Mouse (Mus musculus): Measurements from ENCODE around the gene Eda.

The Eda gene

DNA sequence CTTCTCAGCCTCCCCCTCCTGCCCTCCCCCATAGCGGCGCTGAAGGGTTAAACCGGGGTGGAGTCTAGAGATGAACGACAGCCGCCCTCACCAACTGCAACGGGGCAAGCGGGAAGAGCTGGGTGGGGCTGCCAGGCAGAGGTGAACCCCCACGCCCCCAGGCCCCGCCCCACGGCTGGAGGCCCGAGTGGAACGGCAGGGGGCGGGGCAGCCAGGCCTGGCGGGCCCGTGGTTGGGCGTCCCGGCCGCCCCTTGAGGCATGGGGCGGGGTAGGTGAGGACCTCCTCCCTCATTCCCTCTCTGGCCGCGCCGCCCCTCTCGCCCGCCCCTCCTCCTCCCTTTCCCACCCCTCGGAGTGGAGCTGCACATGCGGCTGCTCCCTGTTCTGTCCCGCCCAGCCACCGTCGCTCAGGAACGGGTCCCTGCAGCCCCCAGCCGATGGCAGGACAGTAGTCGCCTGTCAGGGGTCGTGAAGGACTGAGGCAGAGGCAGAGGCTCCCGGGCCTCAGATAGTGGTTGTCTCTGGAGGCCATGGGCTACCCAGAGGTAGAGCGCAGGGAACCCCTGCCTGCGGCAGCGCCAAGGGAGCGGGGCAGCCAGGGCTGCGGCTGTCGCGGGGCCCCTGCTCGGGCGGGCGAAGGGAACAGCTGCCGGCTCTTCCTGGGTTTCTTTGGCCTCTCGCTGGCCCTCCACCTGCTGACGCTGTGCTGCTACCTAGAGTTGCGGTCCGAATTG lies at the start of gene Eda:
Gene Eda, plus strand, starts transcription at position 357 of the 735 bp plus-strand sequence.
- peak; percentile 60 to 72 for DNase-seq (ENCODE audit: low spot score in 2 of 2)

DNA sequence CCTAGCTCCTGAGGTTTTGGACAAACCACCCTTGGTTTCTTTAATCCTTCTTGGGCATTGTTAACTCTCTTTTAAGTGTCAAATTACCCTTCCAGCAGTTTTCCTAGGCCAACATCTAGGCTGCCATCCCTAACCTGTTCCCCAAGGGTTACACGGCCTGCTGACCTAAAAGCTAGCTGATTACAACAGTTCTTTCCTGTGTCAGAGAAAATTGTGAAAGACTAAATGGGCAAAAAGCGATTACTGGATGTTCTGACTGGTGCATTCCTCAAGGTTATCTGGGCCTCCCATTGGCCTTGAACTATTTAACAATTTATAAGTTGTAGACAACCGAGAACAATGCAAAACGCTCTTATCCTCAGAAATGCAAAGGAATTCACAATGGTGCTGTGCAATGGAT lies 14.4 kb upstream of the Eda start:
- DNase-seq (ENCODE audit: low spot score in 2 of 2) = no peak

- no peak for DNase-seq (ENCODE audit: low spot score in 2 of 2)
Measured at GRCm38 (mm10) chrX:99970111-99970510, 5.3 kb upstream of the Eda start.

- DNase-seq (ENCODE audit: low spot score in 2 of 2) = no peak
Measured at GRCm38 (mm10) chrX:99974381-99974780, 1.0 kb upstream of the Eda start.

DNA sequence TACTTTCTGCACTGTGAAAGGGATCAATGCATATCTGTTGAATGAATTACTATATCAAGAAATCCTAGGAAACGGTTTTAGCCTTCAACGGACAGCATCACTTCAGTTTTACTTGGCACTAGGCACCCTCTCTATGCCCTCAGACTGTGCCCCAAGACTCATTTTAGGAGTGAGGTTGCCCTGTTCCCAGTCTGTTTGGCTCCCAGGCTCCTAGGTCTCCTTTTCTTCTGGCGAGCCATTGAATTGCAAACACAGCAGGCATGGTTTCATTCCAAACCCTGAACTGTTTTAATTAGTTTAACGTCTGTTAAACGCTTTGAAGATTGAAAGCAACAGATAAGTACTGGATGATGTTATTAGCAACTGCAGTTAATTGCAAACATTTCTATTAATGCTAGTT lies 603 bp upstream of the Eda start:
- DNase-seq (ENCODE audit: low spot score in 2 of 2) = no peak

GRCm38 (mm10) chrX:99975985-99976924 lies 849 bp downstream of the Eda start:
- DNase-seq (ENCODE audit: low spot score in 2 of 2) = peak; percentile 3 to 16

DNA sequence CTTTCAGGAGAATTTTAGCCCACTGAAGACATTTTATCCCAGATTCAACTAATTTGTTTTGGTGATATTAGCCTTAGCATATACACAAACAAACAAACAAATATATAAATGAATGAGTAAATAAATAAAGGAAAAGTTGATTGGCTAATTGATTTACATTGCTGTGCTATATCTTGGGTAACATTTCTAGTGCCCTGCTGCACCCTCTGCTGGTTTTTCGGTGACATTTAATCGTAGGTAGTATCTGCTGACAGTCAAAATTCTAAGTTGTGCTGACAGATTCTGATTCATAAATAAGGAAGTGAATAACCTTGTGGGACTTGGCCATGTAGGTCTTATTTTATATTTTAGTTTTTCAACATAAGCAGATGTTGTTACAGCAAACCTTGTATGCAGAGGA lies 2.9 kb downstream of the Eda start:
- DNase-seq (ENCODE audit: low spot score in 2 of 2) = no peak

- no peak for DNase-seq (ENCODE audit: low spot score in 2 of 2)
Measured at GRCm38 (mm10) chrX:99993434-99993833, 18.0 kb downstream of the Eda start.

DNA sequence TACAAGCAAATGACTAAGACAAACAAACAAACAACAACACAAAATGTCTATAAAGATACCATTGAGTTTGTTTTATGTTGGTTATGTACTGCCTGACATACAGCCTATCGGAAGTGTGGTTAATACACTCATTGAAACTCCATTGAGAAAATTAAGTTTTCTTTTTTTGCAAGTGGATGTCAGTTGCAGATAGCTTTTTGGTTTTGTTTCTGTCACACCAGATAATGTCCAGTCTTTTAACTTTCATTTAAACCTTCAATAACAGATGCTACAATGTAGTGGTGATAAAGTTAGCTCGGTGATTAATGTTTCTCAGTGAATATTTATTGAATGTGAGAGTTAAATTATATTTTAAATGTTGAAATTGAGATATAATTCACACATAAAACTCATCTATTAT lies 23.9 kb downstream of the Eda start:
- no peak for DNase-seq (ENCODE audit: low spot score in 2 of 2)

- no peak for DNase-seq (ENCODE audit: low spot score in 2 of 2)
Measured at GRCm38 (mm10) chrX:100118362-100118761, 143.0 kb downstream of the Eda start.

DNA sequence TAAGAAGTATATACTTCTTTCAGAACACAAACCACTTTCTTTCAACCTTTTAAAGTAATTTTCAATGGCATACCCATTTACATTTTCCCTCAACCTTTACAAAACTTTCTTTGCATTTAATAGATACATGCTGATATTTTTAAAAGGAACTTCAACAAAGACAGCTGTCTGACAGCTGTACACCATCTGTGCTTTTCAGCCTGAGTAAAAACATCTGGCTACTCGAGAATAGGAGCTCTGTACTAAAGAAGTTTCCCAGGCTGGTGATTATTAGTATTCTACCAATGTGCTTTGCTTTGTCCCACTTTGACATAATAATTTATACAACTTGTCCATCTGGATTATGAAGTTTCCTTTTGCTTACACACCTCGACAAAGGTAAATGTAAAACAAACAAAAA lies 219.9 kb downstream of the Eda start:
- DNase-seq (ENCODE audit: low spot score in 2 of 2) = no peak

GRCm38 (mm10) chrX:100313652-100314051 lies 338.2 kb downstream of the Eda start:
- no peak for DNase-seq (ENCODE audit: low spot score in 2 of 2)

DNA sequence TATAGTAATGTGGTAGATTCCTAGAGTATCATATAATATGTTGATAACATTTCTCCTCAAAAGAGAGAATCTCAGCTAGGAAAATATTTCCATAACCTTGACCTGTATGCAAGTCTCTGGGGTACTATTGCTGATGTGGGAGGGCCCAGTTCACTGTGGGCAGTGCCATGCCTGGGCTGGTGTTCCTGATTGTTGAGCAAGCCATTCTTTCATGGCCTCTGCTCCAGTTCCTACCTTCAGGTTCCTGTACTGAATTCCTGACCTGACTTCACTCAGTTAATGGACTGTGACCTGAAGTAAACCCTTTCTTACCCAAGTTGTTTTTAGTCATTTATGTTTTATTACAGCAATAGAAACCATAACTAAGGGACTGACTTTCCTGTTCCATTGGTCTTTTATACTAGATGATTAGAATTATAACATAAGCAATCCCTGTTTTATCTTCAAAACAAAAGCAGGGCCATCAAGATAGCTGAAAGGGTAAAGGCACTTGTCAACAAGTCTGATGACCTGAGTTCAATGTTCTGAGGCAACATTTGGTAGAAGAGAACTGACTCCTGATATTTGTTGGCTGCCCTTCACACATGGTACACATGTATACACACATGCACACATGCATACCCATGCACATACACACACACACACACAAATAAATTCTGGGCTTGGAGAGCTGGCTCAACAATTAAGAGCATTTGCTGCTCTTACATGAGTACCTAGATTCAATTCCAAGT lies 338.9 kb downstream of the Eda start:
- DNase-seq (ENCODE audit: low spot score in 2 of 2) = no peak

GRCm38 (mm10) chrX:100340687-100341086 lies 365.3 kb downstream of the Eda start:
- DNase-seq (ENCODE audit: low spot score in 2 of 2) = no peak

DNA sequence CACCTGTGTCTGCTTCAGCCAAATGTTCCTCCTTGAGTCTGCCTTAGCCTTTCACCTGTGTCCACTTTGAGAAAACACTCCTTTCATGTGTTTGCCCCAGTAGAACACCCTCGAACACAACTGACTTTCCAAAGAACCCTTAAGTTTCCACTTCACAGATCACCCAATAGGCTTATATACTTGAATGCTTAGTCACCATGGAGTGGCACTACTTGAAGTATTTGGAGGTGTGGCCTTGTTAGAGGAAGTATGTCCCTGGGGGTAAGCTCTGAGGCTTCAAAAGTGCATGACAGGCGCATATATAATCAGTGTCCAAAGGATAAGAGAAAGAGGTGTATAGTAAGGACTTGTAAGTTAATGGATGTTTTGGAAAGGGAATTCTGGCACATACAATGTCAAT lies 369.0 kb downstream of the Eda start:
- no peak for DNase-seq (ENCODE audit: low spot score in 2 of 2)

GRCm38 (mm10) chrX:100356974-100357373 lies 381.6 kb downstream of the Eda start:
- no peak for DNase-seq (ENCODE audit: low spot score in 2 of 2)

DNA sequence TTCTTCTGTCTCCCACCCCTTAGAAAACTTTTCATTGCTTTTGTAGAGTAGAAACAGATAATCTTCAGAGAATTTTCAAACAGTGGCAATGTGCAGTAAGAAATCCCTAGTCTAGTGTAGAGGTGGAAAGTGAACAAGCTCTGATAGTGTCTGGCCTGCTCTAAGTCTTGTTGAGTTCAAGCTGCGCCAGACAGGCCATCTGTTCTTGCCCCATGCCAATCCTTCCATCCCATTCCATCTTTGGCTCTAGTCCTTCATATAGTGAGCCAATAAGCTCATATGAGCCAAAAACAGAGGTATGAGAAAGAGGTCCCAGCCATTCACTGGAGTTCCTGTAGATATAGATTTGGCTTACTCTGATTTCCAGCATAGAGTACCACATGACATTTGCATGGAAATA lies 414.5 kb downstream of the Eda start:
- DNase-seq (ENCODE audit: low spot score in 2 of 2) = no peak

- peak in 1 of 2 experiments; percentile 1 for DNase-seq (ENCODE audit: low spot score in 2 of 2)
Measured at GRCm38 (mm10) chrX:100392304-100392703, 416.9 kb downstream of the Eda start.

DNA sequence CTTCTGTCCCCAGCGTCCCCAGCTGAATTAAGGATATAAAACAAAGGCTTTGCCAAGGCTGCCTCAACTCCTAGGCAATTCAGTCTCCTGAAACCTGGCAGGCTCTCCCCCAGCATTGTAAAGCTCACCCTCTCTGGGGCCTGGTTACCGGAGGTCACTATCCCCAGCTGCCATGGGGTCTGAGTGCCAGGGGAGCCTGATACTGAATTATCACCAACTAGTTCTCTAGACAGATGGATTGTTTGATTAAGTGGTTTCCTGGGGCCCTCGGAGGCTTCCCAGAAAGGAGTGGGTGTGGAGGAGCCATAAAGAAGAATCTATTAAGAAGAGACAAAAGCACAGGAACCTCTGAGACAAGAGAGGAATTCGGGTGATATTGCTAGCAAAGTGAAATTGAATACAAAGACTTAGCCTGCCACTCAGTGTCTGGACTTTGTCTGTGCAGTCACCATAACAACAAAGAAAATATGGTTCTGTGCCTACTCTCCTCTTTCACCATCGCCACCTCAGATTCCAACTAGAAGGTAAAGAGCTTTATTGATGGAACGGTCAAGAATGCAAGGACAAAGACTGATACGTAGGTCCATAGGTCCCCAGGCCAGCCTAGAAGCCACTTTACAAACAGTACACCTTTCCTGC lies 418.9 kb downstream of the Eda start:
- DNase-seq (ENCODE audit: low spot score in 2 of 2) = no peak

DNA sequence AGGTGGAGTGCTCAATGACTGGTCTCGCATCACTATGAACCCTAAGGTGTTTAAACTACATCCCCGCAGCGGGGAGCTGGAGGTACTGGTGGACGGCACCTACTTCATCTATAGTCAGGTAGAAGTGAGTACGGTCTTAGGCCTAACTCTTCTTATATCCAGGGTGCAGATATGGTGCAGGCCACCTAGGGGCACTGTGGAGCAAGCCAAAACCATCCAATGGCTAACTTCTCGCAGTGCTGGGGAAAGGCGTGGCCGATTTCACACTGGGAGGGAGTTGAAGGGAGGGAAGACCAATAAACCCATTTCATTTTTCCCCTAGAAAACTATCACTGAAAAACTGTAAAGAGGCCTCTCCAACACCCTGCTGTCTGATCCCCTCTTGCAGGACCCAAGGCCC lies 419.6 kb downstream of the Eda start:
- peak in 1 of 2 experiments; percentile 1 for DNase-seq (ENCODE audit: low spot score in 2 of 2)

- no peak for DNase-seq (ENCODE audit: low spot score in 2 of 2)
Measured at GRCm38 (mm10) chrX:100400900-100401299, 425.5 kb downstream of the Eda start.

- DNase-seq (ENCODE audit: low spot score in 2 of 2) = no peak
Measured at GRCm38 (mm10) chrX:100401657-100402056, 426.3 kb downstream of the Eda start.
